Mouse (Mus musculus): Measurements from ENCODE around the gene Shd.
"Not testable (repeated sequence)": the region's sequence is repeated elsewhere in the genome, so short reads cannot be mapped to it uniquely, and the experiment has no call there.

Shd gene

GRCm38 (mm10) chr17:55969966-55970891 is at the start of gene Shd:
Shd (plus strand) TSS chr17:55970467.
- DNase-seq (ENCODE audit: low spot score in 2 of 2) = no peak

GRCm38 (mm10) chr17:55931553-55932502 is 38.4 kb upstream of the Shd start:
- peak; percentile 41 to 52 for DNase-seq (ENCODE audit: low spot score in 2 of 2)

GRCm38 (mm10) chr17:55932635-55933034 is 37.6 kb upstream of the Shd start:
- no peak for DNase-seq (ENCODE audit: low spot score in 2 of 2)

- no peak for DNase-seq (ENCODE audit: low spot score in 2 of 2)
Observed at GRCm38 (mm10) chr17:55933191-55933590, 37.1 kb upstream of the Shd start.

GRCm38 (mm10) chr17:55944387-55944865 is 25.8 kb upstream of the Shd start:
- DNase-seq (ENCODE audit: low spot score in 2 of 2) = not testable (repeated sequence)

- DNase-seq (ENCODE audit: low spot score in 2 of 2) = peak; percentile 71 to 79
Observed at GRCm38 (mm10) chr17:55944866-55945682, 25.2 kb upstream of the Shd start.

- DNase-seq (ENCODE audit: low spot score in 2 of 2) = no peak
Observed at GRCm38 (mm10) chr17:55945696-55946095, 24.6 kb upstream of the Shd start.

GRCm38 (mm10) chr17:55948647-55949046 is 21.6 kb upstream of the Shd start:
- DNase-seq (ENCODE audit: low spot score in 2 of 2) = no peak

GRCm38 (mm10) chr17:55949400-55949799 is 20.9 kb upstream of the Shd start, which contains the start of gene Zfp119b:
Zfp119b (minus strand) TSS chr17:55949500.
- no peak for DNase-seq (ENCODE audit: low spot score in 2 of 2)

GRCm38 (mm10) chr17:55950601-55951000 is 19.7 kb upstream of the Shd start:
- no peak for DNase-seq (ENCODE audit: low spot score in 2 of 2)

GRCm38 (mm10) chr17:55952041-55952440 is 18.2 kb upstream of the Shd start:
- no peak for DNase-seq (ENCODE audit: low spot score in 2 of 2)

GRCm38 (mm10) chr17:55952447-55953027 is 17.7 kb upstream of the Shd start, which contains the start of gene Ebi3:
Ebi3 (plus strand) TSS chr17:55952640.
- DNase-seq (ENCODE audit: low spot score in 2 of 2) = peak in 1 of 2 experiments; percentile 3

- no peak for DNase-seq (ENCODE audit: low spot score in 2 of 2)
Observed at GRCm38 (mm10) chr17:55953751-55954150, 16.5 kb upstream of the Shd start.

GRCm38 (mm10) chr17:55954229-55954628 is 16.0 kb upstream of the Shd start:
- DNase-seq (ENCODE audit: low spot score in 2 of 2) = no peak

GRCm38 (mm10) chr17:55956129-55956528 is 14.1 kb upstream of the Shd start:
- peak; percentile 75 to 78 for DNase-seq (ENCODE audit: low spot score in 2 of 2)

GRCm38 (mm10) chr17:55956591-55956990 is 13.7 kb upstream of the Shd start:
- no peak for DNase-seq (ENCODE audit: low spot score in 2 of 2)

- peak; percentile 45 to 72 for DNase-seq (ENCODE audit: low spot score in 2 of 2)
Observed at GRCm38 (mm10) chr17:55957168-55957567, 13.1 kb upstream of the Shd start.

GRCm38 (mm10) chr17:55957726-55958583 is 12.3 kb upstream of the Shd start:
- DNase-seq (ENCODE audit: low spot score in 2 of 2) = no peak

GRCm38 (mm10) chr17:55958584-55958886 is 11.7 kb upstream of the Shd start:
- no peak for DNase-seq (ENCODE audit: low spot score in 2 of 2)
